Mouse (Mus musculus): ENCODE results near the gene Camk2b.

DNA sequence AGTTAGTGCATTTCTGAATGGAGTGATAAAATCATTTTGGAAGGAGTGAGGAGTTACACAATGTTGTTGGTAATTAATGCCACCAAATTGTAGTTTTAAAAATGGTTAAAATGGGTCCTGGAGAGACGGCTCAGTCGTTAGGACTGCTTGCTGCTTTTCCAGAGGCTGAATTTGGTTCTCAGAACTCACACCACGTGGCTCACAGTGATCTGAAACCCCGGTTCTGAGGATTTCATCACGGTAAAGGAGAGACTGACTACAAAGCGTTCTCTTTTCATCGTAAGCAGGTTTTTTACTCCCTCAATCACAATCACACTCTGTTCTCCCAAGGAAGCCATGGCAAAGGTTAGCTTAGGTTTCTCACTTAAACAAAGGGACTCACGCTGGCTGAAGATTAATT is 141.5 kb downstream of the Camk2b start:
- TF ChIP-seq CTCF (IDR thresholded peaks at IDR 0.05; ENCODE audit: low read depth), result no peak
- no peak for TF ChIP-seq EP300 (IDR thresholded peaks at IDR 0.05; ENCODE audit: low read depth)
